Mouse (Mus musculus) kidney, embryonic 16.5 days (tissue): ENCODE results near the gene Fmnl2. TPM values are rescaled to one million over a fixed set of nuclear protein-coding genes. Genes with fewer than 3 reads are reported as not detected.

Experiments used
- ATAC-seq: fragments of 200-750 bp; cut with Nextera tagmentation; 2 replicates; pipeline ENCODE4 v1.8.0; 2017; ENCODE audit warnings: moderate TSS enrichment; ENCODE audit not compliant: low FRiP score, low TSS enrichment
- H3K27ac ChIP-seq: fragments of 300-500 bp; sonication (generic); 2 replicates; pipeline ENCODE4 v1.5.1; 2014; ENCODE audit warnings: low read length
- H3K27me3 ChIP-seq: fragments of 300-500 bp; sonication (generic); 2 replicates; pipeline ENCODE4 v1.6.1; 2014; ENCODE audit warnings: low read length, control low read depth, mixed read lengths; ENCODE audit not compliant: insufficient read depth
- H3K36me3 ChIP-seq: fragments of 300-500 bp; sonication (generic); 2 replicates; pipeline ENCODE4 v1.6.1; 2014; ENCODE audit warnings: low read length, control low read depth, mixed read lengths; ENCODE audit not compliant: insufficient read depth
- H3K4me1 ChIP-seq: fragments of 300-500 bp; sonication (generic); 2 replicates; pipeline ENCODE4 v1.6.1; 2014; ENCODE audit warnings: low read length, control low read depth, mixed read lengths; ENCODE audit not compliant: insufficient read depth
- H3K4me2 ChIP-seq: fragments of 300-500 bp; sonication (generic); replicated peaks from 2 replicates; pipeline ENCODE4 v1.6.1; 2014; ENCODE audit warnings: low read depth, low read length
- H3K4me3 ChIP-seq: fragments of 300-500 bp; sonication (generic); 2 replicates; pipeline ENCODE4 v1.5.1; 2014; ENCODE audit warnings: mild to moderate bottlenecking, low read length
- H3K9ac ChIP-seq: fragments of 300-500 bp; sonication (generic); replicated peaks from 2 replicates; pipeline ENCODE4 v1.6.1; 2014; ENCODE audit warnings: low read length
- H3K9me3 ChIP-seq: fragments of 300-500 bp; sonication (generic); 2 replicates; pipeline ENCODE4 v1.6.1; 2016; ENCODE audit warnings: low read length, control low read depth
- WGBS: fragments of 180-500 bp; shearing (Covaris S2); extraction: QIAGEN DNeasy Blood & Tissue Kit; methylation state at CpG from one replicate; pipeline ENCODE4 v1.1.7; 2014; 5-methylcytosine and 5-hydroxymethylcytosine counted together
- polyA plus RNA-seq: library from polyadenylated mRNA; unstranded; fragments of >200 nt; fragmentation: Nextera tagmentation; extraction: Ambion mirVana; gene quantifications from 2 replicates; pipeline ENCODE4 v1.2.1, GENCODE M21; 2015

Gene Fmnl2
- polyA plus RNA-seq, 1 experiment from 2014 or later = 5.7 TPM

DNA sequence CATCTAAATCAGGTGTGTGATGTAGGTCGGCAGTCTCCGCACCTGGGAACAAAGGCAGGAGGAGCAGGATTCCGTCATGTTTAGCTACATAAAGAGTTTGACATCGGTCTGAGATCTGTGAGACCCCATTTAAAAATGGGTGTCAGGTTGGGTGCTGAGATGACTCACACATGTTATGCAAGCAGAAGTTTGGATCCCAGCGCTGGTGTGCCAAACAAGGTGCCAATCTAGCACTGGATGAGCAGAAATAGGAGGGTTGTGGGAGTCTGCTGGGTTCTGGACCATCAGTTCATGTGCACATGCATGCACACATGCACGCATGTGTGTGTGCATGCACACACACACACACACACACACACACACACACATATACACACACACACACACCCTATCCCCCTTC, 129.4 kb downstream of the Fmnl2 start:
- WGBS = 96% methylated on average over 6 of the region's 6 CpGs
- H3K9me3 ChIP-seq = no peaks in the 10 kb centered on the region
- no peak overlapping the region; the same call in 1 of the 2 replicates for H3K27ac ChIP-seq

GRCm38 (mm10) chr2:52987637-52988295, 130.1 kb downstream of the Fmnl2 start:
- H3K9me3 ChIP-seq = no peaks in the 10 kb centered on the region
- no peak overlapping the region for H3K4me3 ChIP-seq
- no peaks in the 10 kb centered on the region for H3K27me3 ChIP-seq
- peak overlapping the region; percentile 66 for H3K27ac ChIP-seq
- peaks cover 41% of the 10 kb centered on the region for H3K4me1 ChIP-seq
- H3K4me2 ChIP-seq = 0 out of 2 replicates have a peak overlapping the region, but pooled peaks have one; percentile 5
- ATAC-seq = peak; percentile 25; the same call in 1 of the 2 replicates
- no peak overlapping the region for H3K9ac ChIP-seq
- 39% methylated on average over 11 of the region's 11 CpGs for WGBS
- H3K36me3 ChIP-seq = no peaks in the 10 kb centered on the region

More for the DNA sequence above, 129.4 kb downstream of the Fmnl2 start:
- Histone ChIP-seq H3K36me3 (no peaks in the 10 kb centered on the region), H3K9ac (no peak overlapping the region), H3K27me3 (no peaks in the 10 kb centered on the region), H3K4me2 (no peak overlapping the region), H3K4me3 (no peak overlapping the region), H3K4me1 (peaks cover 41% of the 10 kb centered on the region)
- ATAC-seq = no peak

- H3K4me1 ChIP-seq = peaks cover 40% of the 10 kb centered on the region
- H3K4me2 ChIP-seq = no peak overlapping the region
- H3K27me3 ChIP-seq = no peaks in the 10 kb centered on the region
- no peak overlapping the region for H3K9ac ChIP-seq
- WGBS = 55% methylated on average over 4 of the region's 4 CpGs
- no peak overlapping the region for H3K27ac ChIP-seq
- H3K36me3 ChIP-seq = no peaks in the 10 kb centered on the region
- no peak overlapping the region for H3K4me3 ChIP-seq
- H3K9me3 ChIP-seq = no peaks in the 10 kb centered on the region
- no peak for ATAC-seq
These were observed 131.7 kb downstream of the Fmnl2 start for GRCm38 (mm10) chr2:52989316-52989715.

GRCm38 (mm10) chr2:52990874-52991687, 133.4 kb downstream of the Fmnl2 start:
- WGBS = 23% methylated on average over 9 of the region's 9 CpGs
- H3K4me3 ChIP-seq = no peak overlapping the region
- no peaks in the 10 kb centered on the region for H3K27me3 ChIP-seq
- H3K36me3 ChIP-seq = no peaks in the 10 kb centered on the region
- H3K9ac ChIP-seq = 0 out of 2 replicates have a peak overlapping the region, but pooled peaks have one; percentile 24
- no peaks in the 10 kb centered on the region for H3K9me3 ChIP-seq
- H3K4me2 ChIP-seq = 0 out of 2 replicates have a peak overlapping the region, but pooled peaks have one; percentile 1
- peaks cover 29% of the 10 kb centered on the region for H3K4me1 ChIP-seq
- ATAC-seq = 0 out of 2 replicates have a peak, but pooled peaks have one; percentile 3
- peak overlapping the region; percentile 72; the same call in 1 of the 2 replicates for H3K27ac ChIP-seq

DNA sequence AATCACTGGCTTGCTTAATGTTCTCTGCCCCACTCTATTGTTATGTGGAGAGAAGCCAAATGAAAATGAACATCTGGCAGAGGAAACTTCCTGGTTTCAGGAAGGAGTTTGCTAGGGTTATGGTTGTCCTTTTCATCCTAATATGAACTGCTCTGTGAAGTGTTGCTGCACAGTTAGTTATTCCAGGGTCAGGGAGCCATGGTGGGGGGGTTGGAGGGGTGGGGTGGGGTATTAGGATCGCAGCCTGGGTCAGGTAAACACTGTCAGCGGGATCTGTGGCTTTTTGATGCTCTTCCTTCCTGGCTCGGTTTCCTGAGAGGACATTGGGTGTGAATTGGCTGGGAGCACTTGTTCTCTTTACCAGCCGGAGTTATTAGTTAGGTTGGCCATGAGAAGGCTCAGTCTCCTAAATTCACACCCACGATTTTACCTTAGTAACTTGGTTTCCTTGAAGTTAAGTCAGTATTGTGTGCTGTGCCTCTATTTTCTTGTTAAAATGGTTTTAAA, 134.1 kb downstream of the Fmnl2 start:
- Histone ChIP-seq H3K9me3 (no peaks in the 10 kb centered on the region), H3K27ac (peak overlapping the region; percentile 72; the same call in 1 of the 2 replicates), H3K4me1 (peaks cover 29% of the 10 kb centered on the region), H3K4me3 (no peak overlapping the region), H3K36me3 (no peaks in the 10 kb centered on the region), H3K4me2 (0 out of 2 replicates have a peak overlapping the region, but pooled peaks have one; percentile 1), H3K9ac (0 out of 2 replicates have a peak overlapping the region, but pooled peaks have one; percentile 24), H3K27me3 (no peaks in the 10 kb centered on the region)
- WGBS = 33% methylated on average over 5 of the region's 5 CpGs
- 0 out of 2 replicates have a peak, but pooled peaks have one; percentile 10 for ATAC-seq

GRCm38 (mm10) chr2:52993241-52993640, 135.6 kb downstream of the Fmnl2 start:
- Histone ChIP-seq H3K9me3 (no peaks in the 10 kb centered on the region), H3K4me3 (no peak overlapping the region), H3K9ac (no peak overlapping the region), H3K4me2 (no peak overlapping the region), H3K27me3 (no peaks in the 10 kb centered on the region), H3K27ac (no peak overlapping the region), H3K4me1 (peaks cover 18% of the 10 kb centered on the region), H3K36me3 (no peaks in the 10 kb centered on the region)
- no peak for ATAC-seq
- WGBS = 83% methylated on average over 7 of the region's 7 CpGs

- Histone ChIP-seq H3K9me3 (no peaks in the 10 kb centered on the region), H3K9ac (no peak overlapping the region), H3K4me1 (peaks cover 17% of the 10 kb centered on the region), H3K36me3 (no peaks in the 10 kb centered on the region), H3K4me3 (no peak overlapping the region), H3K27ac (no peak overlapping the region), H3K27me3 (no peaks in the 10 kb centered on the region), H3K4me2 (no peak overlapping the region)
- ATAC-seq = no peak
- WGBS = 37% methylated on average over 9 of the region's 9 CpGs
These were observed 136.9 kb downstream of the Fmnl2 start for GRCm38 (mm10) chr2:52994526-52994925.

GRCm38 (mm10) chr2:52997955-52998750, 140.5 kb downstream of the Fmnl2 start:
- Histone ChIP-seq H3K9ac (no peak overlapping the region), H3K27ac (peak overlapping the region; percentile 12; the same call in 1 of the 2 replicates), H3K4me2 (no peak overlapping the region), H3K36me3 (no peaks in the 10 kb centered on the region), H3K4me3 (no peak overlapping the region), H3K9me3 (no peaks in the 10 kb centered on the region), H3K27me3 (no peaks in the 10 kb centered on the region), H3K4me1 (0 out of 2 replicates have a peak, but pooled peaks cover 4% of the 10 kb centered on the region)
- WGBS = 83% methylated on average over 15 of the region's 15 CpGs
- no peak for ATAC-seq

- WGBS = 33% methylated on average over 3 of the region's 3 CpGs
- Histone ChIP-seq H3K4me2 (no peak overlapping the region), H3K27me3 (no peaks in the 10 kb centered on the region), H3K4me1 (0 out of 2 replicates have a peak, but pooled peaks cover 4% of the 10 kb centered on the region), H3K9me3 (no peaks in the 10 kb centered on the region), H3K27ac (no peak overlapping the region), H3K36me3 (no peaks in the 10 kb centered on the region), H3K4me3 (no peak overlapping the region), H3K9ac (no peak overlapping the region)
- ATAC-seq = no peak
These were observed 141.9 kb downstream of the Fmnl2 start for GRCm38 (mm10) chr2:52999524-52999969.
